Mouse (Mus musculus): ENCODE measurements around the gene Myoz2. TPM values are rescaled to one million over a fixed set of nuclear protein-coding genes. Genes with fewer than 3 reads are reported as not detected.

Myoz2 gene
- 0.06 TPM for polyA plus RNA-seq (2012; fragmentation: generic; extraction: Trizol)
- long read RNA-seq, experiment 1, partial matches to known transcripts: 0 of 1 reads
- long read RNA-seq, experiment 1, other reads (novel, unspliced or antisense): 0 of 1 reads
- long read RNA-seq, experiment 2: 0 reads

DNA sequence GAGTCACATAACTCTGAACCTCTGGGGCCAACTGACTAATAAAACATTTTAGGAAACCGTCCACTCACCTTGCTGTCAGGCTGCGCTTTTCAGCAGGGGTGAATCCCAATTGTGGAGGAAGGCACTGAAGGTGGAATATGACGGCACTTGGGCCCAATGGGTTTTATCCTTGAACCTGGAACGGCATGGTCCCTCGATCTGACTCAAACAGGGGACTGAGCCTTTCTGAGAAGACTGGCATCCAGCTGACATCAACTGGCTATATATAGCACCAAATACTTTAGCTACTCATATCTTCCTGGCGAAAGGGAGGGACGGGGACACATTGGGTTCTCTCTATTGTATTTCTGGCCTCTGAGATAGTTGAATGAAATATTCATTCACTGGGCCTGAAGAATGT, at the start of gene Myoz2:
TSS of gene Myoz2 (minus strand) at position 264 of the 400 bp plus-strand sequence.
- Histone ChIP-seq H3K4me3 (ENCODE audit: insufficient read depth, poor library complexity, severe bottlenecking) (no peak within 1 kb of the TSS), H3K79me3 (ENCODE audit: low read depth) (no peaks in the 10 kb centered on the region), H3K27me3 (ENCODE audit: control insufficient read depth, insufficient read depth, insufficient read length) (no peaks in the 10 kb centered on the region), H3ac (ENCODE audit: control insufficient read depth, insufficient read length, low read depth) (no peak within 1 kb of the TSS), H3K79me2 (ENCODE audit: control insufficient read depth, insufficient read depth) (no peaks in the 10 kb centered on the region), H3K36me3 (ENCODE audit: control insufficient read depth, insufficient read depth) (no peaks in the 10 kb centered on the region)
- TF ChIP-seq FOSL1 (IDR thresholded peaks at IDR 0.05; ENCODE audit: insufficient read depth, low read length, poor library complexity, severe bottlenecking) (no peak), MYOG (IDR thresholded peaks at IDR 0.05; ENCODE audit: control insufficient read depth, extremely low read depth, insufficient read length) (no peak), CEBPB (IDR thresholded peaks at IDR 0.05; ENCODE audit: low read depth) (no peak), CTCF (IDR thresholded peaks at IDR 0.05; ENCODE audit: control insufficient read depth, insufficient read depth, insufficient read length) (no peak), USF1 (IDR thresholded peaks at IDR 0.05; ENCODE audit: low read depth) (no peak), MAX (IDR thresholded peaks at IDR 0.05) (no peak), MYOD1 (IDR thresholded peaks at IDR 0.05; ENCODE audit: control insufficient read depth, insufficient read length, low read depth) (no peak)

DNA sequence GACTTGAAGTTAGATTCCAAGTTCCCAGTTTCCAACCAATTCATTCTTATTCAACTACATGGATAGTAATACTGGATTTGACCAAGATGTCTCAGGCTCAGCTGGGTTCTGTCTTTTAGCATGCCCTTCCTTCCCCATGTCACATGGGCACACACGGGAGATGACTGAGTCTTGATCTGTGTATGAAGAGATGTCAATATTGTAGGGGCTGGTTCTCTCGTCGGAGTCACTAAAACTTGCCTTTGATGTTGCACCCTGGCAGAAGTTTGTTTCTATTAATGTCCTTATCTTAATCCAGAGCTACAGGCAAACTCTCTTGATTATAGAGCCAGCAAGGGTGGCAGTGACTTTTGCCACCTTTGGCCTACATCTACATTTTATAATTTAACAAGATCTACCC, 46.9 kb upstream of the Myoz2 start:
- no peaks in the 10 kb centered on the region for H3K79me3 ChIP-seq (ENCODE audit: low read depth)
- H3ac ChIP-seq (ENCODE audit: control insufficient read depth, insufficient read length, low read depth): no peak overlapping the region
- H3K4me3 ChIP-seq (ENCODE audit: insufficient read depth, poor library complexity, severe bottlenecking): no peak overlapping the region
- TF ChIP-seq CEBPB (IDR thresholded peaks at IDR 0.05; ENCODE audit: low read depth) (no peak), MYOG (IDR thresholded peaks at IDR 0.05; ENCODE audit: control insufficient read depth, extremely low read depth, insufficient read length) (no peak)
- H3K36me3 ChIP-seq (ENCODE audit: control insufficient read depth, insufficient read depth): no peaks in the 10 kb centered on the region
- no peaks in the 10 kb centered on the region for H3K79me2 ChIP-seq (ENCODE audit: control insufficient read depth, insufficient read depth)
- no peaks in the 10 kb centered on the region for H3K27me3 ChIP-seq (ENCODE audit: control insufficient read depth, insufficient read depth, insufficient read length)

DNA sequence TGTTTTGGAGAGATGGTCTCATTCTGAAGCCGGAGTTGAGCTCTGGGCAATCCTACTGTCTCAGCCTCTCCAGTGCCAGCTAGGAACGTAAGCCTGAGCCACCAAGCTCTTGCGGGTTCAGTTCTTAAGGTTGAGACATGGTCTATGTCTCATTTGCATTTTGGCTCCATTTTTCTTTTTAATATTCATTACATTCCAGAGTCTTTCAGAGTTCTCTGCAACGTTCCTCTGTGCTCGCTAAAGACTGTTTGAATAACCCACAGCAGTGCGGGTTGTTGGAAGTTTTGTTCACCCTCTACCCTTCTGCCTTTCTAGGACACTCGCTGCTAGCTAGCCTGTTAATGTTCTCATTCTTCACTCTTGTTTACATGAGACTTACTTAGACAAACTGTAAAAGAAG, 46.1 kb upstream of the Myoz2 start:
- Histone ChIP-seq H3K79me3 (ENCODE audit: low read depth) (no peaks in the 10 kb centered on the region), H3K4me3 (ENCODE audit: insufficient read depth, poor library complexity, severe bottlenecking) (no peak overlapping the region), H3K36me3 (ENCODE audit: control insufficient read depth, insufficient read depth) (no peaks in the 10 kb centered on the region), H3K27me3 (ENCODE audit: control insufficient read depth, insufficient read depth, insufficient read length) (no peaks in the 10 kb centered on the region), H3ac (ENCODE audit: control insufficient read depth, insufficient read length, low read depth) (no peak overlapping the region), H3K79me2 (ENCODE audit: control insufficient read depth, insufficient read depth) (no peaks in the 10 kb centered on the region)
- TF ChIP-seq FOSL1 (IDR thresholded peaks at IDR 0.05; ENCODE audit: insufficient read depth, low read length, poor library complexity, severe bottlenecking) (no peak), USF1 (IDR thresholded peaks at IDR 0.05; ENCODE audit: low read depth) (no peak), MAX (IDR thresholded peaks at IDR 0.05) (no peak), MYOD1 (IDR thresholded peaks at IDR 0.05; ENCODE audit: control insufficient read depth, insufficient read length, low read depth) (no peak), MYOG (IDR thresholded peaks at IDR 0.05; ENCODE audit: control insufficient read depth, extremely low read depth, insufficient read length) (no peak), CEBPB (IDR thresholded peaks at IDR 0.05; ENCODE audit: low read depth) (no peak), CTCF (IDR thresholded peaks at IDR 0.05; ENCODE audit: control insufficient read depth, insufficient read depth, insufficient read length) (no peak)

DNA sequence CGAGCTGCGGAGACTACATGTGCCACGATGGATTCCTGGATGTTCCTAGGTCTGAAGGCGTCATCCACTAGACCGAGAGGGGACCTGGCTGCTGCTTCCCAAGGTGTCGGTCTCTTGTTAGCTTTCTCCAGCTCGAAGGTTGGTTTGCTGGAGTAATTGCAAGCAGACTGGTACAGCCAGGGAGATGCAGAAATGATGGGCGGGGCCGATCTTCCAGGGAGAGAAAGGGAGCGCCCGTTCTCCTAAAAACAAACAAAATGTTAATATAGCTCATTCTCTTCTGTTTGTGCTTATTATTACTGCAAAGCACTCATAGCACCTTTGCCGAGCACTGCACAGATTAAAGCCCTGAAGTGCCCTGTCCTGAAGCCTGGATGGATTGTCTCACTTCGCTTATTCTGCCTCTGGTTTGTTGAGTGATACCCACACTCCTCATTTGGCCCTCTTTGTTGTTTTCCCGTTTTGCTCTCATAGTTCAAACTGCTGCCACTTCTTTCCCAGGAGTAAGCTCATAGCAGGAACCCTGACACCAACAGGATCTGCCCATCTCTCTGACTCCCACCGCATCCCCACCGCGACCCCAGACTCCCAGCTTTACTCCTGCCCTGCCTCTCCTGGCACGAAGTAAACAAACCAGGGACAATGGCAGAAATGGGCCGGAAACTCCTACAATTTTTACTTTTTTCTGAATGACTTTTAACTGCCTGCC, 45.4 kb upstream of the Myoz2 start:
- no peak overlapping the region for H3ac ChIP-seq (ENCODE audit: control insufficient read depth, insufficient read length, low read depth)
- no peak overlapping the region for H3K4me3 ChIP-seq (ENCODE audit: insufficient read depth, poor library complexity, severe bottlenecking)
- TF ChIP-seq CTCF (IDR thresholded peaks at IDR 0.05; ENCODE audit: control insufficient read depth, insufficient read depth, insufficient read length) (no peak), FOSL1 (IDR thresholded peaks at IDR 0.05; ENCODE audit: insufficient read depth, low read length, poor library complexity, severe bottlenecking) (no peak), MAX (IDR thresholded peaks at IDR 0.05) (no peak), CEBPB (IDR thresholded peaks at IDR 0.05; ENCODE audit: low read depth) (no peak), MYOD1 (IDR thresholded peaks at IDR 0.05; ENCODE audit: control insufficient read depth, insufficient read length, low read depth) (no peak), USF1 (IDR thresholded peaks at IDR 0.05; ENCODE audit: low read depth) (no peak), MYOG (IDR thresholded peaks at IDR 0.05; ENCODE audit: control insufficient read depth, extremely low read depth, insufficient read length) (no peak)

DNA sequence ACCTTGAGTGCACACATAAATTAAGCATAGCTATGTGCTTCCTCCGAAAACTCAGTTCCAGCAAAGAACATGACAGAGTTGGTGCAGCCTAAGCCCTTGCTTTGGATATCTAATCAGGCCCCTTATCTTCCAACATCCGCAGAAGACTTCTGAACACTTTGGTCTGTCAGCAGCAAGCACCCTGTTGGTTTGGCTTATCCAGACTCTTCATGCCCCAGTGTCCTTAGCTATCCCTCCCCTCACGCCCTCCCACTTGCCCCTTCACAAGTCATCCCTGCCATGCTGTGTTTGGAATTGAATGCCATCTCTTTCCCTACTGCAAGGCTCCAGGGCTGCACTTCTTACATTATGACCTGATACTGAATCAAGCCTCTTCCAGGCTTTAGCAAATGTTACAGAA, 40.9 kb upstream of the Myoz2 start:
- TF ChIP-seq FOSL1 (IDR thresholded peaks at IDR 0.05; ENCODE audit: insufficient read depth, low read length, poor library complexity, severe bottlenecking) (no peak), MYOG (IDR thresholded peaks at IDR 0.05; ENCODE audit: control insufficient read depth, extremely low read depth, insufficient read length) (no peak), USF1 (IDR thresholded peaks at IDR 0.05; ENCODE audit: low read depth) (no peak), MAX (IDR thresholded peaks at IDR 0.05) (no peak), CTCF (IDR thresholded peaks at IDR 0.05; ENCODE audit: control insufficient read depth, insufficient read depth, insufficient read length) (no peak), MYOD1 (IDR thresholded peaks at IDR 0.05; ENCODE audit: control insufficient read depth, insufficient read length, low read depth) (no peak), CEBPB (IDR thresholded peaks at IDR 0.05; ENCODE audit: low read depth) (no peak)
- Histone ChIP-seq H3K4me3 (ENCODE audit: insufficient read depth, poor library complexity, severe bottlenecking) (no peak overlapping the region), H3K79me3 (ENCODE audit: low read depth) (no peaks in the 10 kb centered on the region), H3K36me3 (ENCODE audit: control insufficient read depth, insufficient read depth) (no peaks in the 10 kb centered on the region), H3K79me2 (ENCODE audit: control insufficient read depth, insufficient read depth) (no peaks in the 10 kb centered on the region), H3ac (ENCODE audit: control insufficient read depth, insufficient read length, low read depth) (no peak overlapping the region), H3K27me3 (ENCODE audit: control insufficient read depth, insufficient read depth, insufficient read length) (no peaks in the 10 kb centered on the region)

More for the DNA sequence above, 45.4 kb upstream of the Myoz2 start:
- Histone ChIP-seq H3K27me3 (ENCODE audit: control insufficient read depth, insufficient read depth, insufficient read length) (no peaks in the 10 kb centered on the region), H3K79me3 (ENCODE audit: low read depth) (no peaks in the 10 kb centered on the region), H3K79me2 (ENCODE audit: control insufficient read depth, insufficient read depth) (no peaks in the 10 kb centered on the region), H3K36me3 (ENCODE audit: control insufficient read depth, insufficient read depth) (no peaks in the 10 kb centered on the region)
